Mouse (Mus musculus) megakaryocyte, embryonic 14.5 days (primary cell): Measurements from ENCODE around the gene Oaz1.

ENCODE experiments used
- FLI1 ChIP-seq: IDR thresholded peaks from 2 replicates; pipeline ENCODE4 v1.6.1; 2012; ENCODE audit warnings: low read length, inconsistent platforms, mixed read lengths
- GATA1 ChIP-seq: IDR thresholded peaks from 3 replicates; pipeline ENCODE4 v1.6.1; 2012; ENCODE audit warnings: mixed read lengths, low read length, inconsistent platforms, borderline replicate concordance

GRCm38 (mm10) chr10:80836949-80837379, 10.5 kb downstream of the Oaz1 start:
- TF ChIP-seq GATA1 (no peak), FLI1 (no peak)
